Mouse (Mus musculus) MEL (cell line): Measurements from ENCODE around the gene Alox12e. TPM values are rescaled to one million over a fixed set of nuclear protein-coding genes. Genes with fewer than 3 reads are reported as not detected.

Experiments
- DNase-seq: peaks from one replicate; pipeline ENCODE4 v3.0.0; 2011; ENCODE audit warnings: low read depth, low spot score
- H3K27ac ChIP-seq: 2 replicates; pipeline ENCODE4 v1.5.1; 2012; ENCODE audit warnings: low read depth, mild to moderate bottlenecking, control low read depth, low read length, moderate library complexity; ENCODE audit not compliant: control insufficient read depth
- H3K27me3 ChIP-seq, 2 experiments: fragments of 150-350 bp in 1 of 2; sonication (generic) in 1 of 2; 2 replicates each; pipeline ENCODE4 v1.6.1; 2012; ENCODE audit warnings: low read length in 2 of 2, mild to moderate bottlenecking in 2 of 2, improper control_type of control experiment in 1 of 2, moderate library complexity in 1 of 2; ENCODE audit not compliant: insufficient read depth in 2 of 2, control insufficient read depth in 1 of 2
- H3K36me3 ChIP-seq, 2 experiments: 2 replicates each; pipeline ENCODE4 v1.6.1; 2012 to 2014; ENCODE audit warnings: low read length in 2 of 2, improper control_type of control experiment in 1 of 2, inconsistent platforms in 1 of 2, mild to moderate bottlenecking in 1 of 2; ENCODE audit not compliant: insufficient read depth in 2 of 2, control insufficient read depth in 1 of 2
- H3K4me1 ChIP-seq, 2 experiments: fragments of 150-350 bp in 1 of 2; sonication (generic) in 1 of 2; 2 replicates each; pipeline ENCODE4 v1.6.1; 2012; ENCODE audit warnings: low read length in 2 of 2, improper control_type of control experiment in 1 of 2, mild to moderate bottlenecking in 1 of 2; ENCODE audit not compliant: insufficient read depth in 2 of 2, control insufficient read depth in 1 of 2
- H3K4me3 ChIP-seq, 2 experiments: fragments of 150-350 bp in 1 of 2; sonication (generic) in 1 of 2; 2 replicates each; pipeline ENCODE4 v1.5.1; 2012; ENCODE audit warnings: low read depth in 2 of 2, low read length in 2 of 2, mild to moderate bottlenecking in 2 of 2, moderate library complexity in 2 of 2, control low read depth in 1 of 2, improper control_type of control experiment in 1 of 2; ENCODE audit not compliant: control insufficient read depth in 1 of 2, insufficient read depth in 1 of 2
- H3K79me2 ChIP-seq: 2 replicates; pipeline ENCODE4 v1.6.1; 2012; ENCODE audit warnings: mild to moderate bottlenecking, low read length, moderate library complexity; ENCODE audit not compliant: control insufficient read depth, poor library complexity, insufficient read depth
- H3K9ac ChIP-seq: 2 replicates; pipeline ENCODE4 v1.6.1; 2012; ENCODE audit warnings: low read depth, mild to moderate bottlenecking, control low read depth, low read length, moderate library complexity; ENCODE audit not compliant: control insufficient read depth, poor library complexity, severe bottlenecking
- H3K9me3 ChIP-seq: fragments of 150-350 bp; sonication (generic); replicated peaks from 2 replicates; pipeline ENCODE4 v1.6.1; 2012; ENCODE audit warnings: mild to moderate bottlenecking, low read length, improper control_type of control experiment, moderate library complexity; ENCODE audit not compliant: insufficient read depth
- CTCF ChIP-seq, 3 experiments: IDR thresholded peaks in 2 of 3; conservative IDR thresholded peaks in 1 of 3; 2 replicates each; pipeline ENCODE4 v1.5.1; 2011 to 2012; ENCODE audit warnings: low read length in 3 of 3, low read depth in 2 of 3, mild to moderate bottlenecking in 2 of 3, improper control_type of control experiment in 1 of 3, inconsistent platforms in 1 of 3, mixed read lengths in 1 of 3, moderate library complexity in 1 of 3; ENCODE audit not compliant: control insufficient read depth in 1 of 3, insufficient read depth in 1 of 3, poor library complexity in 1 of 3, severe bottlenecking in 1 of 3
- E2F4 ChIP-seq: IDR thresholded peaks from 2 replicates; pipeline ENCODE4 v1.6.1; 2011; ENCODE audit warnings: low read depth, low read length, improper control_type of control experiment, borderline replicate concordance
- GABPA ChIP-seq: IDR thresholded peaks from 2 replicates; pipeline ENCODE4 v1.6.1; 2012; ENCODE audit warnings: low read depth, mild to moderate bottlenecking, inconsistent platforms, low read length, improper control_type of control experiment, moderate library complexity
- HCFC1 ChIP-seq: IDR thresholded peaks from 2 replicates; pipeline ENCODE4 v1.6.1; 2012; ENCODE audit warnings: low read depth, mild to moderate bottlenecking, inconsistent platforms, low read length, improper control_type of control experiment, moderate library complexity
- JUND ChIP-seq: IDR thresholded peaks from 2 replicates; pipeline ENCODE4 v1.6.1; 2011; ENCODE audit warnings: low read depth, mild to moderate bottlenecking, improper control_type of control experiment, low read length
- KAT2A ChIP-seq: conservative IDR thresholded peaks from 2 replicates; pipeline ENCODE4 v1.6.1; 2012; ENCODE audit warnings: low read depth, low read length, improper control_type of control experiment, inconsistent platforms
- MEF2A ChIP-seq: IDR thresholded peaks from 2 replicates; pipeline ENCODE4 v1.6.1; 2014; ENCODE audit warnings: low read depth, mild to moderate bottlenecking, inconsistent platforms, low read length, improper control_type of control experiment; ENCODE audit not compliant: poor library complexity, insufficient replicate concordance, severe bottlenecking; ENCODE audit errors: extremely low read depth
- POLR2AphosphoS5 ChIP-seq: IDR thresholded peaks from 2 replicates; pipeline ENCODE4 v1.6.1; 2012; ENCODE audit warnings: low read depth, borderline replicate concordance, mild to moderate bottlenecking, inconsistent platforms, low read length, moderate library complexity, mixed read lengths
- SIN3A ChIP-seq: IDR thresholded peaks from 2 replicates; pipeline ENCODE4 v1.6.1; 2012; ENCODE audit warnings: low read length, improper control_type of control experiment, inconsistent platforms
- SMC3 ChIP-seq: IDR thresholded peaks from 2 replicates; pipeline ENCODE4 v1.6.1; 2011; ENCODE audit warnings: low read depth, low read length, improper control_type of control experiment
- TAL1 ChIP-seq: IDR thresholded peaks from 2 replicates; pipeline ENCODE4 v1.6.1; 2012; ENCODE audit warnings: mild to moderate bottlenecking, inconsistent platforms, low read length, moderate library complexity, mixed read lengths
- TBP ChIP-seq: IDR thresholded peaks from 2 replicates; pipeline ENCODE4 v1.8.0; 2011; ENCODE audit warnings: low read depth, low read length, improper control_type of control experiment
- TCF12 ChIP-seq: IDR thresholded peaks from 2 replicates; pipeline ENCODE4 v1.6.1; 2014; ENCODE audit warnings: low read depth, mild to moderate bottlenecking, inconsistent platforms, low read length, improper control_type of control experiment, moderate library complexity
- UBTF ChIP-seq: IDR thresholded peaks from 2 replicates; pipeline ENCODE4 v1.6.1; 2012; ENCODE audit warnings: low read depth, mild to moderate bottlenecking, inconsistent platforms, low read length, improper control_type of control experiment, moderate library complexity, borderline replicate concordance; ENCODE audit not compliant: insufficient read depth
- USF1 ChIP-seq: IDR thresholded peaks from 2 replicates; pipeline ENCODE4 v1.6.1; 2014; ENCODE audit warnings: low read depth, mild to moderate bottlenecking, inconsistent platforms, low read length, improper control_type of control experiment, moderate library complexity
- USF2 ChIP-seq, 2 experiments: IDR thresholded peaks; 2 replicates each; pipeline ENCODE4 v1.6.1; 2011 to 2012; ENCODE audit warnings: improper control_type of control experiment in 2 of 2, low read length in 2 of 2, borderline replicate concordance in 1 of 2, inconsistent platforms in 1 of 2, low read depth in 1 of 2, mild to moderate bottlenecking in 1 of 2; ENCODE audit not compliant: insufficient read depth in 1 of 2
- polyA plus RNA-seq, 2 experiments: library from polyadenylated mRNA; stranded (reverse) in 1 of 2; unstranded in 1 of 2; fragments of >175 nt in 1 of 2; fragments of >200 nt in 1 of 2; gene quantifications; 2 replicates each; pipeline versions ENCODE4 v1.2.1 to v1.2.4; 2012; ENCODE audit warnings: low replicate concordance in 2 of 2, low read depth in 1 of 2; ENCODE audit not compliant: insufficient read length in 2 of 2, insufficient read depth in 1 of 2, missing spikeins in 1 of 2
- total RNA-seq: library from RNA; depleted of rRNA; stranded (reverse); fragments of 300-350 nt; gene quantifications from 2 replicates; pipeline ENCODE4 v1.2.3, GENCODE M21; 2012

Alox12e gene
- total and polyA plus RNA-seq, 3 experiments: not detected

DNA sequence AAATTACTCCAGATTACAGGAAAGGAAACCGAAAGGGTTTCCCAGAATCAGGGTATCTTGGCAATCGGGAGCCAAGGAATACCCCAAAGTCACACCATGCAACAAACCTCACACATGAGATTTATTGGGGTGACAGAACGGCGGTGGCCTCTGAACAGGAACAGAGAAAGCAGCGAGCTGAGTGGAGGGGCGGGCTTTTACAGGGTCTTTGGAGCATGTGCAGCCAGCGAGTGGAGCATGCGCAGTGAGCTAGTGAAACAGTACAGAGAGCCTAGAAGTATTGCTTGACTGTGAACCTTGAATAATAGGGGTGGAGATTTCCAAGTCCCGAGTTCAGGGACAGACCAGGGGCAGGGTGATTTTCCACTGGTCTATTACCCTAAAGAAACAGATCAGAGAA, 26.2 kb upstream of the Alox12e start:
- Histone ChIP-seq H3K9me3 (no peaks in the 10 kb centered on the region), H3K79me2 (no peaks in the 10 kb centered on the region), H3K36me3 (no peaks in the 10 kb centered on the region), H3K27ac (no peak overlapping the region), H3K4me1 (no peaks in the 10 kb centered on the region), H3K27me3 (peaks cover 0 to 13% of the 10 kb centered on the region in 2 experiments; a peak in 2 of 4 replicates), H3K9ac (no peak overlapping the region), H3K4me3 (no peak overlapping the region)
- no peak for DNase-seq
- TF ChIP-seq GABPA (no peak), JUND (no peak), CTCF (IDR thresholded peaks at IDR 0.05 in 2 of 3, conservative IDR thresholded peaks at IDR 0.05 in 1 of 3; ENCODE audit: control insufficient read depth in 1 of 3, insufficient read depth in 1 of 3, low read depth in 2 of 3, low read length in 3 of 3, poor library complexity in 1 of 3, severe bottlenecking in 1 of 3) (no peak)

DNA sequence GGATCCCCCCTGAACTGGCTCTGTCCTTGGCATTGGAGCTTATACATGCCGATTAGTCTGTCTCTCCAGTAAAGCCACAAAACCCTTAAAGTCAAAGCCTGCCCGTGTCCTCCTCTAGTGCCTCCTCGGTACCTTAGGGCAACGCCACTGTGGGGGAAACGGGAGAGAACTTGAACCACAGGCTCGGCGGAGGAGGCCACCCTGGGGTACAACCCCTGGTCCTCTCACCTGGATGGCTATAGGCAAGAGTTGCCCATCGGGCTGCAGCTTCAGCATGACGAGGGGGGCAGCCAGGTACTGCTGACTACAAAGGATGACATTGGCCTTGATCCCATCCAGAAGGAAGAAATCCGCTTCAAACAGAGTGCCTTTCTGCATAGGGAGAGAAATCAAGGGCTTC, 25.4 kb upstream of the Alox12e start:
- peaks cover 0 to 10% of the 10 kb centered on the region in 2 experiments; a peak in 2 of 4 replicates for H3K27me3 ChIP-seq
- H3K27ac ChIP-seq: no peak overlapping the region
- no peak for DNase-seq
- H3K4me3 ChIP-seq: no peak overlapping the region
- TF ChIP-seq TBP: no peak
- TF ChIP-seq USF1: no peak
- TF ChIP-seq MEF2A: no peak
- no peak for TF ChIP-seq TCF12
- TF ChIP-seq USF2 (IDR thresholded peaks at IDR 0.05; ENCODE audit: borderline replicate concordance in 1 of 2, insufficient read depth in 1 of 2, low read depth in 1 of 2, low read length in 2 of 2): no peak
- no peak for TF ChIP-seq POLR2AphosphoS5
- no peak for TF ChIP-seq TAL1
- no peak for TF ChIP-seq KAT2A
- TF ChIP-seq UBTF: no peak
- no peak for TF ChIP-seq HCFC1
- TF ChIP-seq E2F4: no peak
- no peak for TF ChIP-seq SMC3
- TF ChIP-seq SIN3A: no peak
- no peaks in the 10 kb centered on the region for H3K79me2 ChIP-seq
- H3K9ac ChIP-seq: no peak overlapping the region
- H3K4me1 ChIP-seq: no peaks in the 10 kb centered on the region
- no peaks in the 10 kb centered on the region for H3K9me3 ChIP-seq
- H3K36me3 ChIP-seq: no peaks in the 10 kb centered on the region
